Mouse (Mus musculus) neural tube, embryonic 10.5 days (tissue): ENCODE results near the gene Dlx6.

Experiments
- DNase-seq: peaks from one replicate; pipeline ENCODE4 v3.0.0-alpha.2; 2017; ENCODE audit warnings: low spot score; ENCODE audit errors: extremely low spot score

Dlx6 gene

DNA sequence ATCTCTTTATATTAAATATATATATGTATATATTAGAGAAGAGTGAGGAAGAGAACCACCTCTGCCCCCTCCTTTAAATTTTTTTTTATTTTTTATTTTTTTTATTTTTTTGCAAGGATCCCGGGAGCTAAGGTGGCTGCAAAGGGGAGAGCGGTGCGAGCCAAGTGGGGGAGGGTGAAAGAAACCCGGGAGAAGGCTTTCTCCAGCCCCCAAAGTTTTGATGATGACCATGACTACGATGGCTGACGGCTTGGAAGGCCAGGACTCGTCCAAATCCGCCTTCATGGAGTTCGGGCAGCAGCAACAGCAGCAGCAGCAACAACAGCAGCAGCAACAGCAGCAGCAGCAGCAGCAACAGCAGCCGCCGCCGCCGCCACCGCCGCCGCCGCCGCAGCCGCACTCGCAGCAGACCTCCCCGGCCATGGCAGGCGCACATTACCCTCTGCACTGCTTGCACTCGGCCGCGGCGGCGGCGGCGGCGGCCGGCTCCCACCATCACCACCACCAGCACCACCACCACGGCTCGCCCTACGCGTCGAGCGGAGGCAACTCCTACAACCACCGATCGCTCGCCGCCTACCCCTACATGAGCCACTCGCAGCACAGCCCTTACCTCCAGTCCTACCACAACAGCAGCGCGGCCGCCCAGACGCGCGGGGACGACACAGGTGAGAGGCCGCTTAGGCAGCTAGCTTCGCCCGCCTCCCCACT lies at the start of gene Dlx6:
Dlx6 (plus strand) TSS at position 175 of the 711 bp plus-strand sequence.
- DNase-seq = no peak

DNA sequence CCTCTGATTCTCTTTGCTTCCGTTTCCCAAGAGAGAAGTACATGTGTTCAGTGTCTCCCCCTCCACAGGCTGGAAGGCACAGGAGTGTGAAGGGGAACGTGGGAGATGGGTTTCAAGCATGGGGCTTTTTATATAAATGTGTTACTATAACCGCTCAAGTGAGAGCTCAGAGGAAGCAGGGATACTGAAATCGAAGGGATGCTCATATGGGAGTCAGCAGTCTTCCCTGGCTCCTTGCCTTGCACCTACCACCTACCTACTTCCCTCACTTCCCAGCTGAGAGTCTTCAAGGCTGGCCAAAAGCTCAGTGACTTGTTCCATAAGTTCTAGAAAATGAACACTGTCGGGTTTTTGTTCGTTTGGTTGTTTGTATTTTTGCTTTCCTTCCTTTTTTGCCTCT lies 46.3 kb upstream of the Dlx6 start:
- DNase-seq = no peak

DNA sequence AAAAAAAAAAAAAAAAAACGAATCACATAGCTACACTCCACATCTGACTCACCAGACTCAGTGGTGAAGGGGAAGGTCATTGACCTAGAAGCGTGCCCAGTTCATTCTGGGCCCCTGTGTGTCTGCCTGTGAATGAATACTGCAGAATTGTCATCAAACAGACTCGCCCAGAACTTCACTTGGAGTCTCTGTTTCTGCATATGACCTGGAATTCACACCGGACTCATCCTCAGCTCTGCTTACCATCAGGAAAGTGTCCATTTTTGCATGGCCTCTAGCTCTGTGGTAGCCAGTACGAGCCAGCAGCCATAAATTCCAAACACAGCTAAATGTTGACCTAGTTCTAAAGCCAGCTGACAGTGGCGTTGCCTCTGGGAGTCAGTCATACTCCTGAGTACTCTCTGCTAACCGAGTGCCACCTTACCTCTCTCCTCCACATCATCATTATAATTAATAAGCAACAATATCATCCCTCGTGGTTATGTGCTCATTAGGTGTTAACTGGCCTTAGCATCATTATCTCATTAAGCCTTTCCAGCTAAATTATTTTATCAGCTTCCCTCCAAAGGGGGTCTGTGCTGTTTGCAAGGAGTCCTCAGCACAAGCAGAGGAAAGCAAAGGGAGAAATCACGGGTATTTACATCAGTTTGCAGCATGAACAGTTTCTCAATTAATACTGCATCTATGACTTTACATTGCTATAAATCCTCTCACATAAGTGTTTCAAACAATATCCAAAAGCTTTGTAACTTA lies 44.9 kb upstream of the Dlx6 start:
- DNase-seq = peak; percentile 13

DNA sequence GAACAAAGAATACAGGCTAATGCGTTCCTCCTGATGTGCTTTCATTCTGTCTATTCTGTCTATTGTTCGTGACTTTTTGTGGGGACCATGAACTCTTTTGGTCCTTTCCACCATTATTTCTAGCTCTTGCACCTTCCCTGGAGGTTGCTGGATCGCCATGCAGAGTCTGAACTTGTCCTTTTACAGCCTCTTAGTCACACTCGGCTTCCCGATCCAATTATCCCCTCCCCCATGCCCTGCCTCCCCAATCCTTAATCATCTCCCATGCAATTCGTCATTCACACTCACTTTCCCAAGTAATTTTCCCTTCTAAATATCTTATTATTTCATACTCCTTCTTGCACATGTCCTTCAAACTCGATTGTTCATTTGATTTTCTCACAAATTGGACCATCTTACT lies 44.0 kb upstream of the Dlx6 start:
- DNase-seq = peak; percentile 17

- DNase-seq = no peak
Measured at GRCm38 (mm10) chr6:6825313-6825712, 37.8 kb upstream of the Dlx6 start.

DNA sequence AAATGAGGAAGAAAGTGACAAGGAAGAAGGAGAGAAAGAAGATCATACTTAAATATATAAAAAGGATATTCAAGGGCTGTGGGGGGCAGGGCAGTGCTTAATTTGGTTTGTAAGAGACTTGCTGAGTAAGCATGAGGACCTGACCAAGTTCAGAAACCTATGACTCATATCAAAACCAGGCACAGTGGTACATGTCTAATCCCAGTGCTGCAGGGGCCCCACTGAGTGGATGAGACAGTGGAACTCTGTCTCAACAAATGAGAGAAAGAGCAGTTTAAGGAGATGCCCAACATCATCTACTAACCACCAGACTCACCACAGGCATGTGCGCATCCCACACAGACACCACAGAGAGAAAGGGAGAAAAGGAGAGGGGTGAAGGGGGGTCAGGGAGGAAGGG lies 36.3 kb upstream of the Dlx6 start:
- peak; percentile 2 for DNase-seq

GRCm38 (mm10) chr6:6830446-6830845 lies 32.7 kb upstream of the Dlx6 start:
- DNase-seq = no peak

- no peak for DNase-seq
Measured at GRCm38 (mm10) chr6:6833301-6833700, 29.8 kb upstream of the Dlx6 start.

GRCm38 (mm10) chr6:6848541-6848940 lies 14.6 kb upstream of the Dlx6 start:
- no peak for DNase-seq

GRCm38 (mm10) chr6:6849744-6850143 lies 13.4 kb upstream of the Dlx6 start:
- DNase-seq = no peak

- peak; percentile 60 for DNase-seq
Measured at GRCm38 (mm10) chr6:6850324-6851060, 12.6 kb upstream of the Dlx6 start.

GRCm38 (mm10) chr6:6851166-6851565 lies 12.0 kb upstream of the Dlx6 start:
- DNase-seq = no peak

DNA sequence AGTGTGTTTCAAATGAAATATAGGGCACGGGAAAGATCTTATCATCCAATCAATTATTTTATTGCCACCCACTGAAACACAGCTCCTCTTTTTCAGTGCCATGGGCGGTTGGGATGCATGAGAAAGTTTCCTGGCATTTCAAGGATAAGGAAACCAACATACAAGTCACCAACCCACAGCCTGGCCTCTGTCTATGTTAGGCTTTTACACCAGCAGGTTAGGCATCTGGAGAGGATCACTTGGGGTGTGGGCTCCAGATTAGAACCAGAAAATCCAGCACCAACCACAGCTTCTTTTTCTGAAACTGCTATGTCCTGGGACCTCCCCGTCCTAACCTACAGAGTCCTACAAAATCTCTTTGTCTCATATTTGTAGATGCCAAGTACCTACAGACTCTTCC lies 10.2 kb upstream of the Dlx6 start:
- DNase-seq = peak; percentile 20

DNA sequence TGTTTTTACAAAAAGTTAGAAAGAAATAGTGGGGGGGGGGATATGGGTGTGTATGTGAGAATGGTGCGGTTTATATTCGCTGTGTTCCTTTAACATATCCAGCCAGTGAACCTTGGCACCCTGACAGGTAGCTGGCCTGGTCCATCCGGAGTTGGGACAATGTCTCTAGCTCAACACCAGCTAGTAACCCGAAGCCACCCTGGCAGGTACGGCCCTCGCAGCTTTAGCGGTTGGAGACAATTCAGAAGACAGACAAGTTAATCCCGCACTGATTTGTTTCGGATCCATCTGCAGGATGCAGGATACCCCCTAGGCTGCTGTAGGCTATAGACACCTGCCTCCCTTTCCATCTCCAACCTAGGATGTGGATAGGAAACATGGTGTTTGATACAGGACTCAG lies 9.0 kb upstream of the Dlx6 start:
- peak; percentile 36 for DNase-seq

GRCm38 (mm10) chr6:6854902-6855745 lies 8.0 kb upstream of the Dlx6 start:
- DNase-seq = peak; percentile 49

DNA sequence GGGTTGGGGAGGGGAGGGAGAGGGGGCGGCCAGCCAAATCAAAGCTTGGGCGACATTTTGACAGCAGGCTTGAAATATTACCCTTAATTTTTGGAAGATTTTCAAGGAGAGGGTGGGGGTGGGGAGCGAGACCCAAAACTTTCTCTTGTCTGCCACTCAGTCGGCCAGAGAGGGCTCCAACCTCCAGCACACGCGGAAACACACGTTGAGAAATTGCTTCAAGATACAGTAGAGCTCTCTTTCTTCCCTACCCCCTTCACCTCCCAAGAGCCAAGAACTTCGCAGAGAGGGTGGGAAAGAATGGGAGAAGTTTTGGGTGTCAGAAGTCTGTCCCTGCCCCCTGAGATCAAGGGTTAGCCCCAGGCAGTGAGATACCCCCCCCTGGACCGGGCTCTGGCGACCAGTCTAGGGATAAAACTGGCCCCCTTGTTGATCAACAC lies 7.4 kb upstream of the Dlx6 start:
- DNase-seq = peak; percentile 40

- peak; percentile 59 for DNase-seq
Measured at GRCm38 (mm10) chr6:6856316-6856715, 6.8 kb upstream of the Dlx6 start.

GRCm38 (mm10) chr6:6856881-6857280 lies 6.3 kb upstream of the Dlx6 start:
- DNase-seq = no peak

DNA sequence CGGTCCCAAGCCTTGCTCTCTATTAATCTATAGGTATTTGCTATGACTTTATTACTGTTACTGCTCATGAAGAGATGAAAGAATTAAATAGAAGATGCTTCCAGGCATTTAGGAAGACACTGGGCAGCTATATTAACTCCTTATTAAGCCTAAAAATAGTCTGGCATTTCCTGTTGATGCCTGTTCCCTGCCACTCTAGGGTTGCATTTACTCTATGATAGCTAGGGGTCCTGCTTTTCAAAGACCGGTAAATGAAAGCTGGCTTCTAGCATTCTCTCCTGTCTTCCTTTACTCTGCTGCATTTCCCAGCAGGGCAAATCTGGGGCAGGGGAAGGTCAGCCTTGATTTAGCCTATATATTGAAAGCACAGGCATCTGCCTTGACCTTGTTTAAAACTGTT lies 5.4 kb upstream of the Dlx6 start:
- peak; percentile 39 for DNase-seq

DNA sequence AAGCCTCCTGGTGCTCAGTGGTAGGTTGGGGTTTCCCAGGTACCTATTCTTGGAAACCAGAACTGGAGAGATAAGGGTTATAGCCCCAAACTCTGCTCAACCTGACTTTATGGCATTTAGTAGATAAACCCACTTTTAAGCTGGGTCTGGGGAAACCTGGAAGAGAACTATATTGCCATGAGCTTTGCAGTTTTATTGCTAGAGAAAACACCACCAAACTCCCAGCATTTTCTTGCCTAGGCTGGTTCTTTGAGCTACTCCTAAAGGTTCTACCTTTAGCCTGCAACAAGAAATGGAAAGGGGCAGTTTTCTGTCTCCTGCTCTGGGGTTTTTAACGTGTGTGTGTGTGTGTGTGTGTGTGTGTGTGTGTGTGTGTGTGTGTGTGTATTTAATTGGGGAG lies 4.6 kb upstream of the Dlx6 start:
- DNase-seq = peak; percentile 22
